Mouse (Mus musculus): ENCODE measurements around the gene Anp32b. TPM values are rescaled to one million over a fixed set of nuclear protein-coding genes. Genes with fewer than 3 reads are reported as not detected.

Gene Anp32b
- total and polyA plus RNA-seq, 3 experiments = 9.5 to 57.8 (median 53.5) TPM

DNA sequence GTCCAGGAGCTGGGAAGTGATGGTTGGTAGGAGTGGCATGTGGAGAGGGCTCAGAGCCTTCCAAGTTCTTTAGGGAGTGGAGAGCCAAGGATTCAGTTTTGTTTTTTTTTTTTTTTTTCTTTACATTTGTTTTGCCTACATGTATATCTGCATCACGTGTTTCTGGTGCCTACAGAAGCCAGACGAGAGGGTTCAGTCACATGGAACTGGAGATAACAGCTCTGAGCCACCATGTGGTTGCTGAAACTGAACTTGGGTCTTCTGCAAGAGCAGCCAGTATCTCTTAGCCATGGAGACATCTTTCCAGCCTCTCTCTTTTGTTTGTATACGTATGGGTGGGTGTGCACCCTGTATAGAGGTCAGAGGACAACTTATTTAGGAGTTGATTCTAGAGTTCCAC is 53.2 kb downstream of the Anp32b start:
- intact Hi-C loops (cut with DNase I) = no loop called here
- Histone ChIP-seq H3K27ac (no peak overlapping the region), H3K79me2 (replicated peaks; ENCODE audit: control insufficient read depth, insufficient read depth, low read length) (no peaks in the 10 kb centered on the region), H3K4me1 (ENCODE audit: control insufficient read depth, insufficient read depth, low read length) (no peaks in the 10 kb centered on the region), H3K36me3 (ENCODE audit: control insufficient read depth, insufficient read depth, low read length) (no peaks in the 10 kb centered on the region), H3K27me3 (ENCODE audit: control insufficient read depth, insufficient read depth, low read length) (no peaks in the 10 kb centered on the region), H3K4me3 (no peak overlapping the region), H3K9ac (ENCODE audit: low read depth, low read length) (no peak overlapping the region)
- WGBS = 77% methylated on average over 3 of the region's 3 CpGs
- no peak for DNase-seq
- no peak for TF ChIP-seq POLR2A (IDR thresholded peaks at IDR 0.05; ENCODE audit: insufficient read depth, low read depth, low read length)
- TF ChIP-seq CTCF (IDR thresholded peaks at IDR 0.05) = no peak
- no peak for TF ChIP-seq EP300 (IDR thresholded peaks at IDR 0.05; ENCODE audit: insufficient read depth, low read depth, low read length)

DNA sequence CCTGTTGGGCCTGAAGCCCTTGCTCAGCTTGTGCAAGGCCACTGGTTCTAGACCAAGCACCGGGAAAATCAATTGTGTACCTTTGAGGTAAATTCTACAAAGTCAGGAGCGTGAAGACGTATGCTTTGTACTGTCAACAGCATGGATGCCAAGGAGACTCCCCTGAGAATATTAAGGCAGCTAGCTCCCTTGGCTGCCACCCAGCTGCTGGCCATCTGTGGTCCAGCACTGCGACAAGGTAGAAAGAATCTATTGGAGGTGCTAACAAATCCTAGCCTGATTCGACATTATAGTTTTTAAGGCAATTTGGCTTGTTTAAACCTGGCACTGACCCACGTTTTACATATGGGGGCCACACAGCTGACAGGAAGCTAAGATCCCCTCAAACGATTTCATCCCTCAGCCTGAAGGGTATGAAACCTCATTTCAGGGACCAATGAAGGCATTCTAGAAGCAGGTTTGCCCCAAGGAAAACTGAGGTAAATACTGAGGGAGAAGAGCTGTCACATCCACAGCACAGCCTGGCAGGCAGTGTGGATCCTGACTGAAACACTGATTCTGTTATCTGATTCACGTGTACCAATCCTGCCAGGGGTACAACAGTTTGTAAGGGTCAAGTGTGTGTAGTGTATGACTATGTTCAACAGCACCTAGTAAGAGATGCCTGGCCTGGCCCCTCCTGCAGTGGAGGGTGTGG is 54.8 kb downstream of the Anp32b start:
- intact Hi-C loops (cut with DNase I) = loop anchor here (5.0 kb wide), 2 partner anchors 97 to 147 kb away; partner anchors contain the start of genes Coro2a and Tbc1d2
- 55% methylated on average over 8 of the region's 8 CpGs for WGBS

DNA sequence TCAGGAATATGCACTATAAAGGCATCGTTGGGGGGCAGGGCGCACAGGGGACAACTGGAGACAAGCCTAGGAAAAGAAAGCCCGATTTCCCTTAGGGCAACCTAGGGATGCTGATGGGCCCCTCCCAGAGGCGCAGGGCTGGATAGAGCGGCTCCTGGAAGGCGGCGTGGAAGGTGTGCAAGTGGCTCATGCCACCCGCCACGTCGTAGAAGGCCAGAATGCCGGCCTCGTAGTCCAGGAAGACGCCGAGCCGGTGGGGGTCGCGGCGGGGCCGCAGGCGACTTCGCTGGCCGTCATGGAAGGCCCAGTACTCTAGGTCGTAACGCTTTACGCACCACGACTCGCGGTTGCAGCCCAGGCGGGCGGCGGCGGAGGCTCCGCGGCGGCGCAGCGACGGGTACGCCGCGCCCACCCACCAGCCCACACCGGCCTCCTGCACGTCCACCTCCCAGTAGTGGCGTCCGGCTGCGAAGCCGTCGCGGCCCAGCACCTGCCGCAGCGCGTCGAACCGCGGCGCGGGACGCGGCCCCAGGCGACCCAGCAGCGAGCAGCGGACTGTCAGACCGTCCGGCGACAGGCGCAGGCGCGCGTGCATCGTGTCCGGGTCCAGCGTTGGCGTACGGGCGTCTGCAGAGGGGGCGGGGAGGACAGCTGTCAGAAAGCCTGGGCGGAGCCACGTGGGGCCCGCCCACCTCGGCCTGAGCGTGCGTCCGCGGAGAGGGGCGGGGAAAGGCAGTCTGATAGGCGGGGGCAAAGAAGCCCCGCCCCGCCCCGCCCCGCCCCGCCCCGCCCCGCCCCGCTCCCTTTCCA is 56.3 kb downstream of the Anp32b start:
- Histone ChIP-seq H3K27me3 (ENCODE audit: control insufficient read depth, insufficient read depth, low read length) (no peaks in the 10 kb centered on the region), H3K4me3 (peak overlapping the region; percentile 77), H3K4me1 (ENCODE audit: control insufficient read depth, insufficient read depth, low read length) (no peaks in the 10 kb centered on the region), H3K9ac (ENCODE audit: low read depth, low read length) (peak overlapping the region; percentile 90), H3K79me2 (replicated peaks; ENCODE audit: control insufficient read depth, insufficient read depth, low read length) (no peaks in the 10 kb centered on the region), H3K36me3 (ENCODE audit: control insufficient read depth, insufficient read depth, low read length) (no peaks in the 10 kb centered on the region), H3K27ac (peak overlapping the region; percentile 71)
- TF ChIP-seq POLR2A (IDR thresholded peaks at IDR 0.05; ENCODE audit: insufficient read depth, low read depth, low read length) = peak; percentile 85
- no peak for TF ChIP-seq CTCF (IDR thresholded peaks at IDR 0.05)
- TF ChIP-seq EP300 (IDR thresholded peaks at IDR 0.05; ENCODE audit: insufficient read depth, low read depth, low read length) = 0 out of 2 replicates have a peak, but pooled peaks have one; percentile 16
- peak; percentile 97 for DNase-seq
- intact Hi-C loops (cut with DNase I) = loop anchor here (5.0 kb wide), 2 partner anchors 95 to 145 kb away; partner anchors contain the start of genes Coro2a and Tbc1d2
- 1% methylated on average over 82 of the region's 94 CpGs for WGBS

More for the DNA sequence above, 54.8 kb downstream of the Anp32b start:
- Histone ChIP-seq H3K9ac (ENCODE audit: low read depth, low read length) (no peak overlapping the region), H3K27me3 (ENCODE audit: control insufficient read depth, insufficient read depth, low read length) (no peaks in the 10 kb centered on the region), H3K4me1 (ENCODE audit: control insufficient read depth, insufficient read depth, low read length) (no peaks in the 10 kb centered on the region), H3K79me2 (replicated peaks; ENCODE audit: control insufficient read depth, insufficient read depth, low read length) (no peaks in the 10 kb centered on the region), H3K36me3 (ENCODE audit: control insufficient read depth, insufficient read depth, low read length) (no peaks in the 10 kb centered on the region), H3K4me3 (no peak overlapping the region), H3K27ac (no peak overlapping the region)
- DNase-seq = no peak
- TF ChIP-seq CTCF (IDR thresholded peaks at IDR 0.05) = no peak
- TF ChIP-seq POLR2A (IDR thresholded peaks at IDR 0.05; ENCODE audit: insufficient read depth, low read depth, low read length) = no peak
- TF ChIP-seq EP300 (IDR thresholded peaks at IDR 0.05; ENCODE audit: insufficient read depth, low read depth, low read length) = no peak

DNA sequence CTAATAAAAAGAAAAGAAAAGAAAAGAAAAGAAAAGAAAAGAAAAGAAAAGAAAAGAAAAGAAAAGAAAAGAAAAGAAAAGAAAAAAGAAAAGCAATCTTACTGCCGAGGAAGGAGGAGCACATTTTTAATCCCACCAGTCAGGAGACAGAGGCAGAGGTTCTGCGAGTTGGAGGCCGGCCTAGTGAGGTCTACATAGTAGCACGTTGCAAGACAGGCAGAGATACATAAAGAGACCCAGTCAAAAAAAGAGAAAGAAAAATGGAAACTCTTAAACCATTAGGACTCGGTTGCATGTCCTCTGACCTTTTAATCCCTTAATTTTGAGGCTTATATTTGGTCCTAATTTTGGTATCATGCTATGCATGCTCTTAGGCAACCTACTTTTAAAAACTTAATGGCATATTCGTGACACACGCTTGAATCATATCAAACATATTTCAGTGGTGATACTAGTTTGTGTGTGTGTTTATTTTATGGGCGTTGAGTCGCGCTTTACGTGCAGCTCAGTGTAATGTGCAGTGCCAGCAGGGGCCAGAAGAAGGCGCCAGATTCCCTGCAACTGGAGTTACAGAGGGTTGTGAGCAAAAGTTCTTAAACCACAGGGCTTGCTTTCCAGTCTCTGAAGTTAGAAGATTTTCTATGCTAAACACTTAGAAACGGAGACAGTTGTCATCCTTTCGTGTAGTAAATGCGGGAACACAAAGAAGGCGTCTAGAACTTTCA is 57.2 kb downstream of the Anp32b start:
- 10% methylated on average over 16 of the region's 16 CpGs for WGBS
- H3K9ac ChIP-seq (ENCODE audit: low read depth, low read length) = no peak overlapping the region
- DNase-seq = peak; percentile 79 to 84
- TF ChIP-seq POLR2A (IDR thresholded peaks at IDR 0.05; ENCODE audit: insufficient read depth, low read depth, low read length) = no peak
- no peak for TF ChIP-seq EP300 (IDR thresholded peaks at IDR 0.05; ENCODE audit: insufficient read depth, low read depth, low read length)
- peak; percentile 96 for TF ChIP-seq CTCF (IDR thresholded peaks at IDR 0.05)
- H3K4me3 ChIP-seq = peak overlapping the region; percentile 45
- H3K36me3 ChIP-seq (ENCODE audit: control insufficient read depth, insufficient read depth, low read length) = no peaks in the 10 kb centered on the region
- intact Hi-C loops (cut with DNase I) = loop anchor here (5.0 kb wide), 2 partner anchors 94 to 144 kb away; partner anchors contain the start of genes Coro2a and Tbc1d2
- peak overlapping the region; percentile 6 for H3K27ac ChIP-seq
- H3K4me1 ChIP-seq (ENCODE audit: control insufficient read depth, insufficient read depth, low read length) = no peaks in the 10 kb centered on the region
- H3K79me2 ChIP-seq (replicated peaks; ENCODE audit: control insufficient read depth, insufficient read depth, low read length) = no peaks in the 10 kb centered on the region
- no peaks in the 10 kb centered on the region for H3K27me3 ChIP-seq (ENCODE audit: control insufficient read depth, insufficient read depth, low read length)

DNA sequence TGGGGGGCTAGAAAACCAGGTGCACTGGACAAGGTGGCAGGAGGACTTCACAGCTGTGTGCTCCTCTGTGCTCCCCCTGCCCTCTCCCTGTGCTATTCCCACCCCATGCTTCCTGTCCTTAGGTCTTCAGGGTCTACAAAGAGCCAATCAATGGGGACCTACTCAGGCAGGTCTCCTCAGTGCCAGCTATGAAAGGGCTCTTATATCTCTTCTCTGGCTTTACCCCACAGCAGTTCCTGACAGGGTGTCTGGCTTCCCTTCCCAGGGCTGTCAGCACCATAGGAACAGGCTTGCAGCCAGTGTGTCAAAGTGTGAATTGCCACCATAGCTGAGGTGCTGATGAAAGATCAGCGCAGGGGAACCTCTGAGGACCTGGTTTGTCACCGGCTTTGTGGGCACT is 69.8 kb downstream of the Anp32b start:
- TF ChIP-seq POLR2A (IDR thresholded peaks at IDR 0.05; ENCODE audit: insufficient read depth, low read depth, low read length) (no peak), CTCF (IDR thresholded peaks at IDR 0.05) (no peak)
- WGBS = 37% methylated on average over 2 of the region's 2 CpGs
- H3K27ac ChIP-seq = no peak overlapping the region

More for the DNA sequence above, 69.8 kb downstream of the Anp32b start:
- Histone ChIP-seq H3K36me3 (ENCODE audit: control insufficient read depth, insufficient read depth, low read length) (no peaks in the 10 kb centered on the region), H3K9ac (ENCODE audit: low read depth, low read length) (no peak overlapping the region), H3K79me2 (replicated peaks; ENCODE audit: control insufficient read depth, insufficient read depth, low read length) (0 out of 2 replicates have a peak, but pooled peaks cover 1% of the 10 kb centered on the region), H3K27me3 (ENCODE audit: control insufficient read depth, insufficient read depth, low read length) (no peaks in the 10 kb centered on the region), H3K4me1 (ENCODE audit: control insufficient read depth, insufficient read depth, low read length) (no peaks in the 10 kb centered on the region), H3K4me3 (no peak overlapping the region)
- intact Hi-C loops (cut with DNase I) = no loop called here
- no peak for DNase-seq
